Mouse (Mus musculus) fat pad, adult 2 months (tissue): ENCODE measurements around the gene Itpr1.

Experiments
- DNase-seq: peaks from one replicate; pipeline ENCODE4 v3.0.0-alpha.2; 2011; ENCODE audit warnings: low read depth, low spot score; ENCODE audit errors: extremely low read depth

Gene Itpr1

GRCm38 (mm10) chr6:108213481-108214293 lies 791 bp downstream of the Itpr1 start:
- DNase-seq = no peak

DNA sequence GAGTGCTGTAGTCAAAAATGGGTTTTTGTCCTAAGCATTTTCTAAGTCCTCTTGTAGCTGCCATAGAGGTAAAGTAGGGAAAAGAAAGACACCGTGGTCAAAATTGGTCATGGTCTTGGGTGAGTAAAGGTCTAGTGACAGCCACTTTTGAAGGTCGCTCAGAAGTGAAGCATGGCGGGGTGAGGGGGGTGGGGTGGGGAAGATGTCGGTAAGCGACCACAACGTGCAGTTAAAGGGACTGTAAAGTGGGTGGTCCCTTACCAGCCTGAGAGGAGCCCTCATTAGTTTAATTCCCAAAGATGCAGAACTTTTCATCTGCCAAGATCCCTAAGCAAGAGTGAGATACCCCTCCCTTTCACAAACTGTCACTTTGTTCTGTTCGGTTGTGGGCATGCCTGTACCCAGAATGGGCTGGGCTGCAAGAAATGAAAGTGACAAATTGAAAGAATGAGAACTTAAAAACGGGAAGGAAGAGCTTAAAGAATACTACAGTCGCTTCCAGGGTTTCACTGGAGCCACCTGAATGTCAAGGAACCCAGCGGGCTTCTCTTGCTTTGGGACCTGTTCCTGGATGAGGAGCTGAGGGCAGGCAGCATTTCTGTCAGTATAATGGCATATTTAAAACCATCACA lies 1.5 kb downstream of the Itpr1 start:
- no peak for DNase-seq

GRCm38 (mm10) chr6:108216091-108216490 lies 3.2 kb downstream of the Itpr1 start:
- DNase-seq = no peak

GRCm38 (mm10) chr6:108216832-108217231 lies 3.9 kb downstream of the Itpr1 start:
- no peak for DNase-seq

DNA sequence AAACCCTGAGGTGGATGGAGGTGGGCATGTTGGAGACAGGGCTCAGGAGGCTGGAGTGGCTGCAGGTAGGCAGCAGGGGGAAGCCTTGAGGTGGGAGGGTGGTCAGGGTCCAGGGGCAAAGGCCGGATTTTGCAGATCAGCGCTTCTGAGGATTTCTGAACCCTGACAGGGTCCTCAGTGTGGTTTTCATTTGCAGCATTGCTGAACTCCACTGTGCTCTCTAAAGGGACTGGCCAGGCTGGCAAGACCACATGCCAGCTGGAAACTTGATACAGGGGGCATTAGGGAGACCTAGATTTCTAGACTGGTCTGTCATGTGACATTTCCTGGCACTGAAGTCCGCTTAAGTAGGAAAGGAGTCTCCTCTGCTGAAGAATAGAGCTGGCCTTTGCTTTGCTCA lies 5.1 kb downstream of the Itpr1 start:
- no peak for DNase-seq

- no peak for DNase-seq
These were observed 9.5 kb downstream of the Itpr1 start for GRCm38 (mm10) chr6:108222435-108222834.

- DNase-seq = no peak
These were observed 10.0 kb downstream of the Itpr1 start for GRCm38 (mm10) chr6:108222875-108223274.

DNA sequence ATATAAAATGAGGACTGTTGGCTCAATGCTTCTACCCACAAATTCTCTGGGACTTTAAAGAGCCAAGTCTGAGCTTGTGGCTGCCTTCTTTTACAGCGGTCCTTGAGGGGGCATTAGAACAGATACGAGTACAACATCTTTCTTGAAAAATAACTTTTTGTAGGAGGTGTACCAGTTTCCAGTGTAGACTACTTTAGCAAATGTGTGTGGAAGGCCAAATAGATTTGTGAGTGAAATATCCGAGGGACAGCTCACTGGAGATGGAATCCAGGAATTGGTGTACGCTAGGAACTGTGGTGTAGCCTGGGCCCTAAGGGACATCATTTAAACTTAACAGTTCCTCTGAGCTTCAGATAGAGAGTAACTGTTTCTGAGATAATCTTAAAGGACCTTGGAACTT lies 11.5 kb downstream of the Itpr1 start:
- no peak for DNase-seq

DNA sequence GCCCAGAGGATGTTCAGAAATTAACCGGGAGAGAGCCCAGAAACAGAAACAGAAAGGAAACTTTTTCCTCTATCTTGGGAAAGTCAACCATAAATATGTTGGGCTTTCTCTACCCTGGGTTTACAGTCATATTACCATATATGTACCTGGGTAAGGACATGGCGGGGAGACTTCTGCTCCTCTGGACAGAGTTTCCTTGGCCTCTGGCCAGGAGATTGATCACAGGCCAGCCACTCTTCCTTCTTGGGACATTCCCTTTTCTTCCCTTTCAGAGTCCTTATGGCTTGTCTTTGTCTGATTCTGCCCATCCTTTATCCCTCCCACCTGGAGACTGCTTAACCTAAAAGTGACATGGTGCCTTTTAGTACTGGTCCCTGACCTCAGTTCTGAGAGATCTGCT lies 12.1 kb downstream of the Itpr1 start:
- no peak for DNase-seq

GRCm38 (mm10) chr6:108226230-108226629 lies 13.3 kb downstream of the Itpr1 start:
- DNase-seq = no peak

DNA sequence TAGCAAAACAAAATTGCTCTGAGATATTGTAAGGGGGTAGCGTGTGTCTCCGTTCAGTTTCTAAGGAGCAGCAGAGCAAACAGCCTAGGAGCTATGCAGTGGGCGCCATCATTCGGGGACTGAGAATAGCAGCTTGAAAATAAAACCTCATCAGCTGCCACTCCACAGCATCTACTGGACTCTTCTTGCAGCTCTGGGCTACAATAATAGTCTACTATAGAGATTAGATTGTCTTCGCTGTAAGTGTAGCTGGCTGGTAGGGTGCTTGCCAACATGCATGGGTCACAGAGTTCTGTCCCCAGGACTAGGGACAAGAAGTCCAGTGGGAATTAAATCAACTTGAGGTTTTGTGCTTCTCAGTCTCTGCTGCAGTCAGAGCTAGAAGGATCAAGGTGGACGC lies 14.6 kb downstream of the Itpr1 start:
- no peak for DNase-seq

GRCm38 (mm10) chr6:108228048-108228447 lies 15.2 kb downstream of the Itpr1 start:
- no peak for DNase-seq

- no peak for DNase-seq
These were observed 15.7 kb downstream of the Itpr1 start for GRCm38 (mm10) chr6:108228601-108229000.

GRCm38 (mm10) chr6:108230608-108231007 lies 17.7 kb downstream of the Itpr1 start:
- no peak for DNase-seq

DNA sequence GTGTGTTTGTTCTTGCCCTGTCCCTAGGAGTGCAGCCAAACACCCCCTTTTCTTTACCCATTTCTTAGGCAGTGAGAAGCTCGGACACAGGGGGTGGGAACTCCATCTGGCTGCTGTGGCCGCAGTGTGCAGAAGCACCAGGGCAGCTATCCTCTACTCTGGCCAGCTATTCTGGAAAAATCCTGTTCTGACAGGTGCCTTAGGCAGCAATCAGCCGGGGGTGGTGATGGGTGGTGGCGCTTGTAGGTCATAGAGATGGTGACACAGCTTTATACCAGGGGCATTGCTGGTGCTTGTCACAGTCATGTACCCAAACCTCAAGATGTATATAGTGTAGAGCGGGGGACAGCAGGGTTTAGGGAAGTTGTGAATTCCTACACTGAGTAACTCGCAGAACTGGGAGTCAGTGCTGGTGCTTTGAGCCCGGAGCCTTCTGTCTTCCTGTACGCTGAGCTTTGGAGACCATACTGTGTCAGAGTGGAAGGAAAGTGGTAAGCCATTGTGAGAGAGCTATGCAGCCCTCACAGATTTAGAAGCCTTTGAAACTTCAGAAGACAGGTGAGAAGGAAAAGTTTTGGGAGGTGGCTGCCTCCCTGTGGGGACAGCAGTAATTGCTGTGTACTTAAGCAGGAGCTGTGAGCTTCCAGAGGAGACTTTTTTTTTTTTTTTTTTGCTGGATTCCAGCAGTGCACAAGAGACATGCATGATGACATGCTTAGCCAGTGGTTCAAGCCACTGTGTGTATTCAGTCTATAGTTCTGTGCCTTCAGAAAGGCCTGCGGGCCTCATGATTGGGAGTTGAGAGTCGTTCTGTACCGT lies 19.2 kb downstream of the Itpr1 start:
- no peak for DNase-seq

GRCm38 (mm10) chr6:108233070-108233469 lies 20.2 kb downstream of the Itpr1 start:
- DNase-seq = no peak

- no peak for DNase-seq
These were observed 21.6 kb downstream of the Itpr1 start for GRCm38 (mm10) chr6:108234536-108234935.

DNA sequence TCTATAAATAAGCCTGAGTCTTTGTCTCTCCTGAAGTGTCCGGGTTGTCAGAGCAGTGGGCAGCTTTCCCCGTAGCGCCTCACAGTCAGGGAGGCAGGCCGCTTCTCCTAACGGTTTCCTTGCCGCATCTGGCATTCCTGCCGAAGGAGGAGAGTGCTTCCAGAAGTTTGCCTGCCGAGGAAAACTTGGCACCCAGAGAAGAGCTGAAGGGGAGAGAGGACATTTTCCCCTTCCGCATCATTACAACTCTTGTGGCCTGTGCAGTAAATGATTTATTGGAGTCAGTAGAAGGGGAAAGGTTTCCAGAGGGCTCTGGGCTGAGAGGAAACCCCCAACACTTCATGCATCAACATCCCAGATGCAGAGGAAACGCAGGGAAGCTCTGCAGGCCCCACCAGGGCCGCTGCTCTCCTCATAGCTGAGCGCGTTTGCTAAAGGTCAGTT lies 22.8 kb downstream of the Itpr1 start:
- DNase-seq = no peak

- no peak for DNase-seq
These were observed 23.6 kb downstream of the Itpr1 start for GRCm38 (mm10) chr6:108236411-108236921.

- DNase-seq = no peak
These were observed 24.1 kb downstream of the Itpr1 start for GRCm38 (mm10) chr6:108236996-108237395.

DNA sequence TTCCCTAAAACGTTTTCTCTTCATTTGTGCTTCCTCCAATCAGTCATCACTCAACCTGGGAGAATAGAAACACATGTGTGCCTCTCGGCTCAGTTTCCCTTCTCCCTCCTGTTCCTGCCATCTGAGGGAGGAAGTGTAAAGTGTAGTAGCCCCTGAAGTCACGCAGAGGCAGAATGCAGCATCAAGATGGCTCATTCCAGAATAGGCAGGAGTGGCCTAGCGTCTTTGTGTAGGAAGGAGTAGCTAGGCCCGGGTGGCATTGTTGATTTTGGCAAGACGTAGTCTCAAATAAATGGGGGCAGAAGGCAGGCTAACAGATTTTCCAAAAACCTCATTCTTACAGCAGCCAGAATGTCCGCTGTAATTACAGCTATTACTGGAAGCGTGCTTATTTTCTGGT lies 24.7 kb downstream of the Itpr1 start:
- no peak for DNase-seq
